Mouse (Mus musculus): Measurements from ENCODE around the gene Qtrt2. TPM values are rescaled to one million over a fixed set of nuclear protein-coding genes. Genes with fewer than 3 reads are reported as not detected.

Qtrt2 gene
- total and polyA plus RNA-seq, 3 experiments, result 6.0 to 27.5 (median 24.8) TPM

DNA sequence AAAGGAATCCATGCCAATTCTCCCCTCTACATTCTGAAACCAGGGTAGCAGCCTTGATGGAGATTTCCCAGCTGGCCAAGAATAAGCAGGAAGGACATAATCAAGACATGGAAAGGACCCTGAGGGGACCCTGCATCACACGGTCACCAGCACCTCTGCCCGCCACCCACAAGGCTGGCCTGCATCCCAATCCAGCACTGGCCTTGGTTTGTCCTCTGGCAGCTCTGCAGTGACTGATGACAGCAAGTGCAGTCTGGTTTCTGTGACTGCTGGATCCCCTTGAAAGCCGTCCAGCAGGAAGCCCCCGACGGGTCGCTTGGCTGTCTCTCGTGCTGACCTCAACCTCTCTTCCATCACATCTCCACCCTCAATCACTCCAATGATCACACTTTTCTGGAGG, 55.2 kb downstream of the Qtrt2 start:
- ATAC-seq (ENCODE audit: extremely low read depth, insufficient number of reproducible peaks, low FRiP score, poor library complexity, severe bottlenecking), result no peak
- H3K36me3 ChIP-seq (replicated peaks), result peaks cover 80% of the 10 kb centered on the region
- H3K9me3 ChIP-seq (replicated peaks), result no peaks in the 10 kb centered on the region
- H3K27me3 ChIP-seq (ENCODE audit: insufficient read depth, low read length), result no peaks in the 10 kb centered on the region
- H3K4me3 ChIP-seq (ENCODE audit: low read depth, low read length), result no peak overlapping the region
- no peaks in the 10 kb centered on the region for H3K4me1 ChIP-seq (ENCODE audit: insufficient read depth, low read depth, low read length)
- no peak for DNase-seq (ENCODE audit: low spot score)
- TF ChIP-seq POLR2AphosphoS5 (IDR thresholded peaks at IDR 0.05; ENCODE audit: insufficient replicate concordance, low read depth, low read length) (no peak), CTCF (IDR thresholded peaks at IDR 0.05; ENCODE audit: low read depth, low read length) (no peak), TAL1 (conservative IDR thresholded peaks at IDR 0.05; ENCODE audit: low read depth, low read length) (no peak), GATA2 (IDR thresholded peaks at IDR 0.05; ENCODE audit: borderline replicate concordance, low read depth, low read length) (no peak), GATA1 (IDR thresholded peaks at IDR 0.05; ENCODE audit: borderline replicate concordance, low read length) (no peak)

- DNase-seq (ENCODE audit: low spot score), result no peak
- peaks cover 65% of the 10 kb centered on the region for H3K36me3 ChIP-seq (replicated peaks)
- no peaks in the 10 kb centered on the region for H3K9me3 ChIP-seq (replicated peaks)
- no peak for ATAC-seq (ENCODE audit: extremely low read depth, insufficient number of reproducible peaks, low FRiP score, poor library complexity, severe bottlenecking)
- no peak for TF ChIP-seq TAL1 (conservative IDR thresholded peaks at IDR 0.05; ENCODE audit: low read depth, low read length)
- no peak for TF ChIP-seq POLR2AphosphoS5 (IDR thresholded peaks at IDR 0.05; ENCODE audit: insufficient replicate concordance, low read depth, low read length)
- TF ChIP-seq GATA2 (IDR thresholded peaks at IDR 0.05; ENCODE audit: borderline replicate concordance, low read depth, low read length), result no peak
- no peak for TF ChIP-seq GATA1 (IDR thresholded peaks at IDR 0.05; ENCODE audit: borderline replicate concordance, low read length)
- TF ChIP-seq CTCF (IDR thresholded peaks at IDR 0.05; ENCODE audit: low read depth, low read length), result no peak
- no peaks in the 10 kb centered on the region for H3K27me3 ChIP-seq (ENCODE audit: insufficient read depth, low read length)
- no peak overlapping the region for H3K4me3 ChIP-seq (ENCODE audit: low read depth, low read length)
- no peaks in the 10 kb centered on the region for H3K4me1 ChIP-seq (ENCODE audit: insufficient read depth, low read depth, low read length)
These were observed 56.8 kb downstream of the Qtrt2 start for GRCm38 (mm10) chr16:43869805-43870204.

DNA sequence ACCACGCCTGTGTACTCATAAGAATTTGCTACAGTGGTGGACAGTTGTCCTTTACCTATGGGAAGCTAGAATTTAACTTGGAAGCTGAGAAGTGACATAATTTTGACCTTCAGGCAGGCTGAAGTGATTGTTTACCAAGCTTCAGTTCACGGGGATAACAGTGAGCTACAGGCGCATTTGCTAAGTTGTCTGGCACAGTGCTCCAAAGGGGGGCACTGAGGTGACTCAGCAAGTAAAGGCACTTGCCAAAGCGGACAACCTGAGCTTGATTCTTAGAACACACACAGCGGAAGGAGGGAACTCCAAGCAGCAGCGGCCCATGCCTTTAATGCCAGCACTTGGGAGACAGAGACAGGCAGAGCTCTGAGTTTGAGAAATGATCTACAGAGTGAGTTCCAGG, 66.0 kb downstream of the Qtrt2 start:
- Histone ChIP-seq H3K4me3 (ENCODE audit: low read depth, low read length) (no peak overlapping the region), H3K4me1 (ENCODE audit: insufficient read depth, low read depth, low read length) (no peaks in the 10 kb centered on the region), H3K27me3 (ENCODE audit: insufficient read depth, low read length) (no peaks in the 10 kb centered on the region), H3K36me3 (replicated peaks) (peaks cover 38% of the 10 kb centered on the region), H3K9me3 (replicated peaks) (no peaks in the 10 kb centered on the region)
- no peak for ATAC-seq (ENCODE audit: extremely low read depth, insufficient number of reproducible peaks, low FRiP score, poor library complexity, severe bottlenecking)
- no peak for DNase-seq (ENCODE audit: low spot score)
- TF ChIP-seq GATA2 (IDR thresholded peaks at IDR 0.05; ENCODE audit: borderline replicate concordance, low read depth, low read length) (no peak), TAL1 (conservative IDR thresholded peaks at IDR 0.05; ENCODE audit: low read depth, low read length) (no peak), CTCF (IDR thresholded peaks at IDR 0.05; ENCODE audit: low read depth, low read length) (no peak), POLR2AphosphoS5 (IDR thresholded peaks at IDR 0.05; ENCODE audit: insufficient replicate concordance, low read depth, low read length) (no peak), GATA1 (IDR thresholded peaks at IDR 0.05; ENCODE audit: borderline replicate concordance, low read length) (no peak)

DNA sequence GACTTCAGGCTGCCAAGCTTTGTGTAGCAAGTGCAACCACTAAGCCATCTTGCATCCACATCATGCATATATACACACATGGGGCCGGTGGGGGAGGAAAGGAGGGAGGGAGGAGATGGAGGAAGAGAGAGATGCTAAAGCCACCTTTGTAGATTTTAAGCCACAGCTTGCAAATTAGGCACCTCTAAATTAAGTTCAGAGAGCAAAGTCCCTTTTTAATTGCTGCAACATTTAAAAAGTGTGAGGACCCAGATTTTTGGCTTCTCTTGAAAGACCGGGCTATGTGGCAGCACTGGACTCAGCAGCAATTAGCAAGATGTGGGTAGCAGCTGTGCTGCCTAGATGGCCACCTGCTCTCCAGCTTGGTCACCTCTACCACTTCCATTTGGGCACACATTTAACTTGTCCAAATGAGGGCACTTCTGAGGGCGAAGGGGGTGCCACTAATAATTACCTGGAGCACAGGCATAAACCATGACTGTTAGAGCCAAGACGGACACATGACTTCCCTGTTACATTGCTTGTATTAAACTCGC, 67.6 kb downstream of the Qtrt2 start:
- no peaks in the 10 kb centered on the region for H3K27me3 ChIP-seq (ENCODE audit: insufficient read depth, low read length)
- H3K4me1 ChIP-seq (ENCODE audit: insufficient read depth, low read depth, low read length), result no peaks in the 10 kb centered on the region
- TF ChIP-seq CTCF (IDR thresholded peaks at IDR 0.05; ENCODE audit: low read depth, low read length) (no peak), TAL1 (conservative IDR thresholded peaks at IDR 0.05; ENCODE audit: low read depth, low read length) (no peak), GATA2 (IDR thresholded peaks at IDR 0.05; ENCODE audit: borderline replicate concordance, low read depth, low read length) (no peak), GATA1 (IDR thresholded peaks at IDR 0.05; ENCODE audit: borderline replicate concordance, low read length) (no peak), POLR2AphosphoS5 (IDR thresholded peaks at IDR 0.05; ENCODE audit: insufficient replicate concordance, low read depth, low read length) (no peak)
- DNase-seq (ENCODE audit: low spot score) (no peak), ATAC-seq (ENCODE audit: extremely low read depth, insufficient number of reproducible peaks, low FRiP score, poor library complexity, severe bottlenecking) (no peak)
- H3K9me3 ChIP-seq (replicated peaks), result no peaks in the 10 kb centered on the region
- no peak overlapping the region for H3K4me3 ChIP-seq (ENCODE audit: low read depth, low read length)
- H3K36me3 ChIP-seq (replicated peaks), result peaks cover 32% of the 10 kb centered on the region

- no peaks in the 10 kb centered on the region for H3K4me1 ChIP-seq (ENCODE audit: insufficient read depth, low read depth, low read length)
- DNase-seq (ENCODE audit: low spot score) (no peak), ATAC-seq (ENCODE audit: extremely low read depth, insufficient number of reproducible peaks, low FRiP score, poor library complexity, severe bottlenecking) (no peak)
- TF ChIP-seq GATA2 (IDR thresholded peaks at IDR 0.05; ENCODE audit: borderline replicate concordance, low read depth, low read length) (no peak), TAL1 (conservative IDR thresholded peaks at IDR 0.05; ENCODE audit: low read depth, low read length) (no peak), POLR2AphosphoS5 (IDR thresholded peaks at IDR 0.05; ENCODE audit: insufficient replicate concordance, low read depth, low read length) (no peak), GATA1 (IDR thresholded peaks at IDR 0.05; ENCODE audit: borderline replicate concordance, low read length) (no peak), CTCF (IDR thresholded peaks at IDR 0.05; ENCODE audit: low read depth, low read length) (no peak)
- no peaks in the 10 kb centered on the region for H3K27me3 ChIP-seq (ENCODE audit: insufficient read depth, low read length)
- no peaks in the 10 kb centered on the region for H3K36me3 ChIP-seq (replicated peaks)
- H3K9me3 ChIP-seq (replicated peaks), result no peaks in the 10 kb centered on the region
- no peak overlapping the region for H3K4me3 ChIP-seq (ENCODE audit: low read depth, low read length)
These were observed 76.8 kb downstream of the Qtrt2 start for GRCm38 (mm10) chr16:43849839-43850238.

DNA sequence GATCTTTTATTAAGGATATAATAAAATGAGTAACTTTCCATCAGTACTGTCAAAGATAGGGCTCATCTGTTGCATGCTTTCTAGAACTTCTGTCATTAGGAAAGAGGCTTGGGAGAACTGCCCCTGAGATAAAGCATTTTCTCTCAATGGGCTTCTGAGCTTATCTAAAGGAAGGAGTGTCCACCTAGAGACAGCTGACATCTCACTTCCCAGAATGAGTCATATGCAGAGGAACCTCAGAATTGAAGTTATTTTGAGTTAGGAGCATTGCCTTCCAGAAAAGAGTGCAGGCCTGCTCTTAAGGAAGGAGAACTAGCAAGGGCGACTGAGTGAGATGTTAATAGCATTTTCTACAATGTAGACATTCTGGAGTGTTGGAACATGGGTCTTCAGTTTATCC, 85.4 kb downstream of the Qtrt2 start:
- peaks cover 6% of the 10 kb centered on the region; the same call in 1 of the 2 replicates for H3K27me3 ChIP-seq (ENCODE audit: insufficient read depth, low read length)
- TF ChIP-seq CTCF (IDR thresholded peaks at IDR 0.05; ENCODE audit: low read depth, low read length) (no peak), TAL1 (conservative IDR thresholded peaks at IDR 0.05; ENCODE audit: low read depth, low read length) (no peak)
- H3K36me3 ChIP-seq (replicated peaks), result no peaks in the 10 kb centered on the region
- H3K9me3 ChIP-seq (replicated peaks), result no peaks in the 10 kb centered on the region
- DNase-seq (ENCODE audit: low spot score), result no peak
- no peak overlapping the region for H3K4me3 ChIP-seq (ENCODE audit: low read depth, low read length)
- H3K4me1 ChIP-seq (ENCODE audit: insufficient read depth, low read depth, low read length), result no peaks in the 10 kb centered on the region
- ATAC-seq (ENCODE audit: extremely low read depth, insufficient number of reproducible peaks, low FRiP score, poor library complexity, severe bottlenecking), result no peak

All from G1E (cell line).